Mouse (Mus musculus): Measurements from ENCODE around the gene Tomm22. TPM values are rescaled to one million over a fixed set of nuclear protein-coding genes. Genes with fewer than 3 reads are reported as not detected.

Tomm22 gene
- total RNA-seq, 2 experiments from 2014 or later = 100 to 107 TPM

DNA sequence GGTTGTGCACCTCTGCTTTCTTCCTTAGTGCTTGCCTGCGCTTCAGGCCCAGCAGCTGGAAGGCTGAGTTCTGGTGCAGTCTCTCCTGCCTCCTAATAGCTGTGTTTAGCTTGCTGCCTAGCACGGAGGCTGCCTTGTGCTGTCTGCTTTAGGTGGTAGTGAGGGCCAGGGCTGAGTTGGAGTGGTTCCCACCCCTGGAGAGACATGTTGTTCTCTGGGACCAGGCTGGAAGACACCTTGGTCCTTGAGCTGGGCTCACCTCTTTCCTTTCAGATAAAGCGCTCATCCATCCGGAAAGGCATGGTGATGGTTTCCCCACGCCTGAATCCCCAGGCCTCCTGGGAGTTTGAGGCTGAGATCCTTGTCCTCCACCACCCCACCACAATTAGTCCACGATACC is 46.0 kb downstream of the Tomm22 start:
- DNase-seq (ENCODE audit: extremely low spot score in 1 of 2, low spot score in 1 of 2) = no peak

DNA sequence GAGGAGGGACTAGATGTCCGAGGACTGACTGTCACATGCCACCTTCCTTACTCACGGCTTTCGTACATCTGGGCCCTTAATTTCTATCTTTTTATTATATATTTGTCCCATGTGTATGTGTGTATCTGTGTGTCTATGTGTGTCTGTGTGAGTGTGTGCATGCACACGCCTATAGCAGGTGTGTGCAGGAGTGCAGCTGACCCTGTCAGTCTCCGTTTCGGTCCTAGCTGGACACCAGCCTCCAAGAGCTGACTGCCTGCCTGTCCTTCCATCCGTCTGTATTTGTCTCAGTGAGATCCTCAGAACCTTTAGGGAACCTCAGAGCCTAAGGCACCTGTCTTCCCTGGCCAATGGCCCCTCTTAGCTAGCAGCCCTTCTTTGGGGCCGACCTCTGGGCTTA is 49.6 kb downstream of the Tomm22 start:
- no peak for DNase-seq (ENCODE audit: extremely low spot score in 1 of 2, low spot score in 1 of 2)

DNA sequence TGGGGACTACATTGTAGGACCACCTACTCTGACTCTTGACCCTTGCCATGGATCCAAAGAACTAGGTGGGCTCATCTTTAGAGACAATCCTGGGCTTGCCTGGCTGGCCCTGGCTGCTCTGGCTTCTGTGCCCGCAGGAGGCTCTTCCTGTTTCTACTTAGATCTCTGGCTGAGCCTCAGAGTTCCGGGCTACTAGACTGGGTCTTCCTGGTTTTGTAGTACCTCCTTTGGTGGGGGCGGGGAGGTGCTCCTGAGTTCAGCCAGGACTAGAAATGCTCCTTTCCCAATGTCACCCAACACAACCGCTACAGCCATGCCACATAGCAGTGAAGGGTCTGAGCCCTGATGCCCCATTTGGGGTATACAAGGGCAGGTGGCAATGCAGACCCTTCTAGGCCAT is 50.1 kb downstream of the Tomm22 start:
- DNase-seq (ENCODE audit: extremely low spot score in 1 of 2, low spot score in 1 of 2) = no peak

Other genes with a start within 250 kb of the Tomm22 start
- 100 to 1,000 TPM; 110 to 121 TPM for gene Csnk1e, start 215.3 kb upstream of the Tomm22 start, total RNA-seq (2021)
- 10 to 100 TPM; 85.0 to 86.9 TPM for gene Kcnj4, start 165.6 kb upstream of the Tomm22 start, total RNA-seq (2021)
- gene Kdelr3, start 154.4 kb upstream of the Tomm22 start, total RNA-seq (2021) = under 1 TPM; 0.37 to 0.68 TPM
- gene Ddx17, start 124.1 kb upstream of the Tomm22 start, total RNA-seq (2021) = 100 to 1,000 TPM; 275 to 348 TPM
- under 1 TPM; 0.57 to 0.92 TPM for gene Dmc1, start 65.8 kb upstream of the Tomm22 start, total RNA-seq (2021)
- gene Fam227a, start 11.9 kb upstream of the Tomm22 start, total RNA-seq (2021) = 10 to 100 TPM in 1 of 2 experiments, 1 to 10 TPM in 1; 6.0 to 11.5 TPM
- 10 to 100 TPM; 51.8 to 54.2 TPM for gene Cby1, start 11.7 kb upstream of the Tomm22 start, total RNA-seq (2021)
- 10 to 100 TPM; 49.4 to 53.2 TPM for gene Josd1, start 17.1 kb downstream of the Tomm22 start, total RNA-seq (2021)
- gene Gtpbp1, start 20.0 kb downstream of the Tomm22 start, total RNA-seq (2021) = 10 to 100 TPM; 46.2 to 52.6 TPM
- gene Sun2, start 71.7 kb downstream of the Tomm22 start, total RNA-seq (2021) = 10 to 100 TPM; 23.5 to 23.7 TPM
- gene Dnal4, start 107.0 kb downstream of the Tomm22 start, total RNA-seq (2021) = 10 to 100 TPM; 53.0 to 59.4 TPM
- gene Nptxr, start 133.9 kb downstream of the Tomm22 start, total RNA-seq (2021) = 100 to 1,000 TPM; 773 to 802 TPM
- 10 to 100 TPM; 16.8 to 30.2 TPM for gene Npcd, start 163.4 kb downstream of the Tomm22 start, total RNA-seq (2021)
- 100 to 1,000 TPM; 397 to 421 TPM for gene Cbx6, start 163.8 kb downstream of the Tomm22 start, total RNA-seq (2021)
- 1 to 10 TPM; 3.7 to 5.0 TPM for gene Apobec3, start 220.8 kb downstream of the Tomm22 start, total RNA-seq (2021)

Measured in layer of hippocampus, postnatal 25 days (tissue).